Mouse (Mus musculus): ENCODE data around the gene Zscan5b. TPM values are rescaled to one million over a fixed set of nuclear protein-coding genes. Genes with fewer than 3 reads are reported as not detected.
A peak's percentile ranks its signal among the peaks of the same experiment; 100 is the strongest.
"Not testable (repeated sequence)": the region's sequence is repeated elsewhere in the genome, so short reads cannot be mapped to it uniquely, and the experiment has no call there.

The Zscan5b gene
- polyA plus RNA-seq, 1 experiment from 2014 or later, result not detected

DNA sequence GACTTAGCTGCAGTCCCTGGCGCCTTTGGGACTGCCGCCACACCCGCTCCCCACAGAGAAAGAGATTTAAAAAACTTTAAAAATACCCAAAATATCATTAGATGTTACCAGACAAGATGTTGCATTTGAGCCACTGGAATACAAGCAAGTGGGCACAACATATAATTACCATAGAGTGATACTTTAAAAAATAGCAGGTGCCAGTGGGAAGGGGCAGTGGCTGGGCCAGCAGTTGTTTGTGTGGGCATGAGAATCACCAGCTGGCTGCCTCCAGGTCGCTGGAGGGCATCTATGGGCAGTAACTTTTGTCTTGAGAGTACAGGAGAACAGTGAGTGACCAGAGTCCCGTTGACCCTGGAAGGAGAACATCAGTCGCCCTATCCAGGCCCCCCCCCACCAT is 30.3 kb downstream of the Zscan5b start, which contains the start of gene Epp13:
Epp13 (plus strand) TSS at position 301 of the 400 bp plus-strand sequence.
- 81% methylated on average over 6 of the region's 6 CpGs for WGBS
- no peaks in the 10 kb centered on the region for H3K4me1 ChIP-seq
- no peak within 1 kb of the TSS for H3K4me3 ChIP-seq
- H3K9ac ChIP-seq, result no peak within 1 kb of the TSS
- ATAC-seq (ENCODE audit: insufficient number of reproducible peaks, insufficient read depth, low FRiP score, low TSS enrichment, low read depth), result no peak
- H3K27ac ChIP-seq, result no peak within 1 kb of the TSS
- H3K4me2 ChIP-seq, result no peak within 1 kb of the TSS
- H3K9me3 ChIP-seq, result no peaks in the 10 kb centered on the region
- no peaks in the 10 kb centered on the region for H3K27me3 ChIP-seq
- H3K36me3 ChIP-seq, result no peaks in the 10 kb centered on the region

DNA sequence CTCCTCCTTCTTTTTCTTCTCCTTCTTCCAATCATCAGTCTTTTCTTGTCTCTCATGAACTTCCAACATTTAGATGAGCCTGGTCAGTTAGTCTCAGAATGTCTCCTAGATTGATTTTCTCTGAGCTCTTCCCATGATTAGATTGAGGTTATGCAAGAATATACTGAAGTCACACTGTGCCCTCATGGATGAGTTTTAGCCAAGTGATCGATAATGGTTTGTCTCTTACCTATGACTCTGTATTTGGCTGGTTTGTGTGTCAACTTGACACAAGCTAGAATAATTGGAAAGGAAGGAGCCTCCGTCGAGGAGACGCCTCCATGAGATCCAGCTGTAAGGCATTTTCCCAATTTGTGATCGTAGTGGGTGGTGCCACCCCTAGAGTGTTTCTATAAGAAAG is 32.4 kb downstream of the Zscan5b start:
- no peak overlapping the region for H3K27ac ChIP-seq
- no peaks in the 10 kb centered on the region for H3K4me1 ChIP-seq
- H3K9me3 ChIP-seq, result no peaks in the 10 kb centered on the region
- H3K36me3 ChIP-seq, result no peaks in the 10 kb centered on the region
- ATAC-seq (ENCODE audit: insufficient number of reproducible peaks, insufficient read depth, low FRiP score, low TSS enrichment, low read depth), result no peak
- no peak overlapping the region for H3K9ac ChIP-seq
- 88% methylated on average over 5 of the region's 5 CpGs for WGBS
- H3K27me3 ChIP-seq, result no peaks in the 10 kb centered on the region
- H3K4me3 ChIP-seq, result no peak overlapping the region
- no peak overlapping the region for H3K4me2 ChIP-seq

DNA sequence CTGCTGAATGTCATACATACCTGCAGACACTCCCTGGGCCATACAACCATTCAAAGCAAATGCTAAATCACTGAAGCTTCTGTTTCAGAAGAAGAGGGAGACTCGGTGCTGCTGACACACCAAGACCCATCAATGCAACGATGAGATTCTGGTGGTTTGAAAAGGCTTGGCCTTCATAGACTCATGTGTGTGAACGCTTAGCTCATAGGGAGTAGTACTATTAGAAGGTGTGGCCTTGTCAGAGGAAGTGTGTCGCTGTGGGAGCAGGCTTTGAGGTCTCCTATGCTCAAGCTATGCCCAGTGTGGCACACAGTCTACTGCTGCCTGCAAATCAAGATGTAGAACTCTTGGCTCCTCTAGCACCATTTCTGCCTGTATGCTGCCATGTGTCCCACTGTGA is 35.3 kb downstream of the Zscan5b start:
- 79% methylated on average over 4 of the region's 4 CpGs for WGBS
- Histone ChIP-seq H3K9me3 (no peaks in the 10 kb centered on the region), H3K9ac (no peak overlapping the region), H3K36me3 (no peaks in the 10 kb centered on the region), H3K4me2 (no peak overlapping the region), H3K4me1 (no peaks in the 10 kb centered on the region), H3K27ac (no peak overlapping the region), H3K4me3 (no peak overlapping the region), H3K27me3 (no peaks in the 10 kb centered on the region)
- no peak for ATAC-seq (ENCODE audit: insufficient number of reproducible peaks, insufficient read depth, low FRiP score, low TSS enrichment, low read depth)

DNA sequence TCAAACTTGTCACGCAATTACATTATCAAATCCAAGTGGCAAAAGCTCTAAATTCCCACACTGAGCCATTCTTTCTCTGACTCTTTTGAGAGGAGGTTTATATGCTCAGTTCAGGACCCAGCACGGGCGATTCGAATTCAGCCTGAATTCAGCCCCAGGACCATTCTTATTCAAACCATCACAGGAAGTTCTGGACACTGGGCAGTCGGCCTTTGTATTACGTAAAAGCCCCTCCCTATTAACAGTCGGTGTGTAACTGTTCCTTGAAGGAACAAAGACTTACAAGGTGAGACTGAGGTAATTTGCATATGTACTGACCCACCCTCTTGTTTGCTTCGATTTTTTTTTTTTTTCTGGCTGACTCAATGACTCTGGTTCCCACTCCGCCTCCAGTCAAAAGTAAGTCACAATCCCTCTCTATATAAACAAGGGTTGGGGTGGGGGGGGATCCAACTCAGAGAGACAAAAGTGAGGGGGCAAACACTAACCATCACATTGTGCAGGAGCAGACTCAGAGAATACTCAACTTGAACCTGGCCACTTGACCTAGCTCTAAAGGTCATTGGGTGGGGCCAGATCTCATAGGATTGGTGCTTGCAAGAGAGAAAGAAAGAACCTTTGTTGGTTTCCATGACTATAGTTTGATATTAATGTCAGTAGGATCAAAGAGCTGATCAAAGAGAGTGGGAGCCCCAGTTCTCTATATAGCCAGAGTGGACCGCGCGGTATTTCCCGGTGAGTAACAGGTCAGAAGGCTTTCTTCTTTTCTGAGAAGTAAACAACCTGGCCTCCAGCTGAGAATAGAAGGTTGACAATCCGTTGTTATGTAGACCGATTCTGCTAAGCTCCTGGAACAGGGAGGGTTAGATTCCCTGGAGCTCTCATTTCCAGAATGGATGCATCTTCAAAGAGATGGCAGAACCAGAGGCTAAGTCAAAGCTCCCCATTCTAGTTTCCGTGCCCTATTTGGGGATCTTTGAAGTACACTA is 36.4 kb downstream of the Zscan5b start:
- Histone ChIP-seq H3K27ac (no peak overlapping the region), H3K4me3 (no peak overlapping the region), H3K4me2 (no peak overlapping the region), H3K36me3 (no peaks in the 10 kb centered on the region), H3K9me3 (0 out of 2 replicates have a peak, but pooled peaks cover 3% of the 10 kb centered on the region), H3K27me3 (no peaks in the 10 kb centered on the region), H3K4me1 (no peaks in the 10 kb centered on the region), H3K9ac (no peak overlapping the region)
- WGBS, result 32% methylated on average over 16 of the region's 16 CpGs
- no peak for ATAC-seq (ENCODE audit: insufficient number of reproducible peaks, insufficient read depth, low FRiP score, low TSS enrichment, low read depth)

DNA sequence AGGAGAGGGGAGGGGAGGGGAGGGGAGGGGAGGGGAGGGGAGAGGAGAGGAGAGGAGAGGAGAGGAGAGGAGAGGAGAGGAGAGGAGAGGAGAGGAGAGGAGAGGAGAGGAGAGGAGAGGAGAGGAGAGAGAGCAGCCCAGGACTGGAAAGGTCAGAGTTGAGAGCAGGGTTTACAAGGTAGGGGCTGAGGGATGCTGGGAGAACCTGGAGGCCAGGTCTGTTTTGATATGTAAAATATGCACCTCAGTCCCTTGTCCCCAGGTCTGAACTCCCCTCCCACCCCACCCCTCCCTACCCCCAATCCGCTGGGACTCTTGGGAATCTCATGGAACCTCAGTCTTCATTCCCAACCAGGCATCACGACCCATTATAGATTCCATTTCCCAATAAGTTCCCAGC is 37.9 kb downstream of the Zscan5b start:
- not testable (repeated sequence) for H3K4me2 ChIP-seq; ATAC-seq (ENCODE audit: insufficient number of reproducible peaks, insufficient read depth, low FRiP score, low TSS enrichment, low read depth); H3K9me3 ChIP-seq; H3K4me3 ChIP-seq; H3K27me3 ChIP-seq; H3K36me3 ChIP-seq; H3K9ac ChIP-seq; H3K27ac ChIP-seq; H3K4me1 ChIP-seq
- WGBS, result 44% methylated on average over 2 of the region's 2 CpGs

DNA sequence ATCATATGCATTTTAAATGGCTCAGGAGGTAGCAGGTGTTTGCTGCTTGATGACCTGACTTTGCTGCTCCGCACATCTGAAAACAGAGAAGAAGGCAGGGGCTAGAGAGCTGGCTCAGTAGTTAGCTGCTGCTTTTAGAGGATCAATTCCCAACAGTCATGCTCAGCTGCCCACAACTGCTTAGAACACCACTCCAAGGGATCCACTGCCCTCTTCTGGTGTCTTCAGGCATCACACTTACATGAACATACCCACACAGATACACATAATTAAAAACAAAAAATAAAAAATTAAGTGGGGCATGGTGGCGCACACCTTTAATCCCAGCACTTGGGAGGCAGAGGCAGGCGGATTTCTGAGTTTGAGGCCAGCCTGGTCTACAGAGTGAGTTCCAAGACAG is 40.0 kb downstream of the Zscan5b start:
- H3K36me3 ChIP-seq, result no peaks in the 10 kb centered on the region
- no peaks in the 10 kb centered on the region for H3K27me3 ChIP-seq
- WGBS, result 84% methylated on average over 3 of the region's 3 CpGs
- H3K4me1 ChIP-seq, result no peaks in the 10 kb centered on the region
- no peak overlapping the region for H3K9ac ChIP-seq
- 0 out of 2 replicates have a peak, but pooled peaks cover 3% of the 10 kb centered on the region for H3K9me3 ChIP-seq
- no peak overlapping the region for H3K27ac ChIP-seq
- H3K4me3 ChIP-seq, result no peak overlapping the region
- H3K4me2 ChIP-seq, result no peak overlapping the region
- no peak for ATAC-seq (ENCODE audit: insufficient number of reproducible peaks, insufficient read depth, low FRiP score, low TSS enrichment, low read depth)

DNA sequence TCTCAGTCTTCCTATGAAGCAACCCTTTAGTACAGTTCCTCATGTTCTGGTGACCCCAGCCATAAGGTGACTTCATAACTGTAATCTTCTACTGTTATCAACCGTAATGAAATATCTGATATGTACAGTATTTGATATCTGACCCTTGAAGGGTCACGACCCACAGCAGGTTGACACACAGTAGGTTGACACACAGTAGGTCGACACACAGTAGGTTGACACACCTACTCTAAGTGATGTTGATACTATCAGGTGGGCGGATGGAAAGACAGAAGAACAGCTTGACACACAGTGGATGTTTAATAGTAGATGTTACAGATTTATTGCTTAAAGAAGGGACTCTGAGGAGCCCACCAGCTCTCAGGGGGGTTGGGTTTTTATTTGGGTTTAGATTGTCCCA is 40.9 kb downstream of the Zscan5b start:
- Histone ChIP-seq H3K27ac (no peak overlapping the region), H3K4me3 (no peak overlapping the region), H3K4me2 (no peak overlapping the region), H3K9me3 (0 out of 2 replicates have a peak, but pooled peaks cover 3% of the 10 kb centered on the region), H3K9ac (no peak overlapping the region), H3K36me3 (no peaks in the 10 kb centered on the region), H3K27me3 (no peaks in the 10 kb centered on the region), H3K4me1 (no peaks in the 10 kb centered on the region)
- 81% methylated on average over 4 of the region's 4 CpGs for WGBS
- no peak for ATAC-seq (ENCODE audit: insufficient number of reproducible peaks, insufficient read depth, low FRiP score, low TSS enrichment, low read depth)

DNA sequence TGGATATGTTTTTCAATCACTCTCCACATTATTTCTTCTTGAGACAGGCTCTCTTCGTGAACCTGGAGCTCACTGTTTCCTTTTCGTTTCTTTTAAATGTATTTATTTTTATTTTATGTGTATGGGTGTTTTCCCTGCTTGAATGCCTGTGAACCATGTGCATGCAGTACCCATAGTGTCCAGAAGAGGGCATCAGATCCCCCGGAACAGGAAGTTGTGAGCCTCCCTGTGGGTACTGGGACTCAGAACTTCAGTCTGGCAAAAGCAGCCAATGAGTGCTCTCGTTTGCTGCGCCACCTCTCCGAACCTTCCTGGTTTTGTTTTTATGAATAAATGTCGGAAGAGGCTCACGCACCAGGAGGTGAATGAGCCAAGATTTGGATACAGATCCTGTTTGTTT is 43.6 kb downstream of the Zscan5b start:
- 60% methylated on average over 8 of the region's 8 CpGs for WGBS
- ATAC-seq (ENCODE audit: insufficient number of reproducible peaks, insufficient read depth, low FRiP score, low TSS enrichment, low read depth), result no peak
- H3K27ac ChIP-seq, result no peak overlapping the region
- no peak overlapping the region for H3K9ac ChIP-seq
- H3K36me3 ChIP-seq, result no peaks in the 10 kb centered on the region
- 0 out of 2 replicates have a peak, but pooled peaks cover 3% of the 10 kb centered on the region for H3K9me3 ChIP-seq
- no peaks in the 10 kb centered on the region for H3K4me1 ChIP-seq
- H3K4me3 ChIP-seq, result no peak overlapping the region
- H3K4me2 ChIP-seq, result no peak overlapping the region
- H3K27me3 ChIP-seq, result no peaks in the 10 kb centered on the region

DNA sequence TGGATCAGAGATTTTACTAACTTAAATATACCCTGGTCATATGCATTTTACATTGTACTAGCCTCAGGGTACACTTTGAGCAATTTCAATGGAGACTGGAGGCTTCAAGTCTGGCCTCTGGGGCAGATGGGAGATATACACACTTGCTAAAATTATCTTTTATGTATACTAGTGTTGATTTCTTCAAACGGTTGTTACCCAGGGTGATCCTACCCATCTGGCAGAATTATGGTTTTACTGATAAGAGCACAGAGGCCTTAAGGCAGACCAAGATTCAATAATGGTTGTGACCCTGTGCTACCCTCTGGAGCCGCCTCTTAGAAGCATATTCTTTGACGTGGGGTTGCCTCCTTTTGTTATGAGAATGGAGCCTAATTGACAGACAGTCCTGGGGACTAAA is 55.8 kb downstream of the Zscan5b start:
- ATAC-seq (ENCODE audit: insufficient number of reproducible peaks, insufficient read depth, low FRiP score, low TSS enrichment, low read depth), result no peak
- Histone ChIP-seq H3K4me1 (no peaks in the 10 kb centered on the region), H3K36me3 (no peaks in the 10 kb centered on the region), H3K9me3 (no peaks in the 10 kb centered on the region), H3K4me3 (no peak overlapping the region), H3K9ac (no peak overlapping the region), H3K27ac (no peak overlapping the region), H3K4me2 (no peak overlapping the region), H3K27me3 (no peaks in the 10 kb centered on the region)
- 60% methylated on average over 3 of the region's 3 CpGs for WGBS

DNA sequence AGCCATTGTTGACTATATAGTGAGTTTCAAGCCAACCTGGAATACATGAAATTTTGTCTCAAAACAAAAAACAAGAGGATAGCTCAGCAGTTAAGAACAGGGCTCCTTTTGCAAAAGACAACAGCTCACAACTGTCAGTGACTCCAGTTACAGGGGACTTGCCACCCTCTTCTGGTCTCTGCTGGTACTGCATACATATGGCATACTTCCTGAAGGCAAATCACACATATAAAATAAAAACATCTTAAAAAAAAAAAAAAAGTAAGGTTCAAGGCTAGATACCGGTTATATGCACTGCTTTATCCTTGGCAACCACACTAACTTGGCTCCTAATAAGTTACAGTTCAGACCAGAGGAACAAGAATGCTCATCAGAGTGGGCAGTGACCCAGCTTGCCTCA is 60.7 kb downstream of the Zscan5b start:
- Histone ChIP-seq H3K36me3 (no peaks in the 10 kb centered on the region), H3K27ac (peak overlapping the region; percentile 83; the same call in 1 of the 2 replicates), H3K27me3 (no peaks in the 10 kb centered on the region), H3K9ac (no peak overlapping the region), H3K4me1 (peaks cover 18% of the 10 kb centered on the region), H3K9me3 (no peaks in the 10 kb centered on the region), H3K4me3 (peak overlapping the region; percentile 57), H3K4me2 (peak overlapping the region; percentile 64)
- ATAC-seq (ENCODE audit: insufficient number of reproducible peaks, insufficient read depth, low FRiP score, low TSS enrichment, low read depth), result no peak
- WGBS, result 0% methylated on average over 1 of the region's 1 CpGs

DNA sequence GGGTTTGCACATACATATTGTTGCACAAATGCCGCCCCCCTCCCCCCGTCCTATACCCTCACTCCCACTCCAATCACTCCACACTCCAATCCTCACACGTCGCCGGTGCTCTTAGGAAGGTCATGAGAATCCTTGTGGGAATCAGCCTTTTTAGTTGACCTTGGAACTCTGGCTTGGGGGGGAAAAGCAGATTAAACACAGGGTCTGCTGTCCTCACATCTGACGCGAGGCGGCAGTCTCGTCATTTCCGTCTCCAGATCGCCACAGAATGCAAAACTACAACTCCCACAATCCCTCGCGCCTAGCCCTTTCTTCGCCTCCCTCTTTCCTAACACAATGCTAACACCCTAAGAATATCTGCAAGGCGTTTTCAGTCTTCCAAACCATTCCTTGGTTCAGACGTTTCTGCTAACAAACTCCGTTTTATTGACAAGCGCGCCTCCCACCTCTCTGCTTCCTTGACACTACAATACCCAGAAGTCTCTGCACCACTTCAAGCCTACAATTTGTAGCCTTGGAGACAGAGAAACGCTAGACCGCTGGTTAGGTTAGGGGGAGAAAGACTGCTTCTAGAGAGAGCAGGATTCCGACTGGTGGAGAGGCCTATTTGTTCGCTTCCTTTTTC is 61.5 kb downstream of the Zscan5b start:
- H3K27me3 ChIP-seq, result no peaks in the 10 kb centered on the region
- H3K9me3 ChIP-seq, result no peaks in the 10 kb centered on the region
- peak overlapping the region; percentile 76 for H3K9ac ChIP-seq
- H3K4me2 ChIP-seq, result peak overlapping the region; percentile 64
- peaks cover 20% of the 10 kb centered on the region for H3K4me1 ChIP-seq
- peak; percentile 66; the same call in 1 of the 2 replicates for ATAC-seq (ENCODE audit: insufficient number of reproducible peaks, insufficient read depth, low FRiP score, low TSS enrichment, low read depth)
- H3K36me3 ChIP-seq, result no peaks in the 10 kb centered on the region
- peak overlapping the region; percentile 83 for H3K27ac ChIP-seq
- peak overlapping the region; percentile 57 for H3K4me3 ChIP-seq
- WGBS, result under 1% methylated on average over 23 of the region's 23 CpGs

All from embryonic facial prominence, embryonic 13.5 days (tissue).